Mouse (Mus musculus): ENCODE measurements at regions not wholly inside any gene's neighbourhood (a gene's known extent, or its start where the extent isn't known, plus 50 kb on each side); places are given as distances from the start of the nearest gene placed in this dataset.
A peak's percentile ranks its signal among the peaks of the same experiment; 100 is the strongest.
"Not testable (repeated sequence)": the region's sequence is repeated elsewhere in the genome, so short reads cannot be mapped to it uniquely, and the experiment has no call there.

- DNase-seq (ENCODE audit: low spot score in 2 of 2): no peak
Observed at GRCm38 (mm10) chr2:78427659-78428336, 440.1 kb upstream of the Ube2e3 start.

GRCm38 (mm10) chr2:78418561-78419338 lies 449.2 kb upstream of the Ube2e3 start:
- no peak for DNase-seq (ENCODE audit: low spot score in 2 of 2)

DNA sequence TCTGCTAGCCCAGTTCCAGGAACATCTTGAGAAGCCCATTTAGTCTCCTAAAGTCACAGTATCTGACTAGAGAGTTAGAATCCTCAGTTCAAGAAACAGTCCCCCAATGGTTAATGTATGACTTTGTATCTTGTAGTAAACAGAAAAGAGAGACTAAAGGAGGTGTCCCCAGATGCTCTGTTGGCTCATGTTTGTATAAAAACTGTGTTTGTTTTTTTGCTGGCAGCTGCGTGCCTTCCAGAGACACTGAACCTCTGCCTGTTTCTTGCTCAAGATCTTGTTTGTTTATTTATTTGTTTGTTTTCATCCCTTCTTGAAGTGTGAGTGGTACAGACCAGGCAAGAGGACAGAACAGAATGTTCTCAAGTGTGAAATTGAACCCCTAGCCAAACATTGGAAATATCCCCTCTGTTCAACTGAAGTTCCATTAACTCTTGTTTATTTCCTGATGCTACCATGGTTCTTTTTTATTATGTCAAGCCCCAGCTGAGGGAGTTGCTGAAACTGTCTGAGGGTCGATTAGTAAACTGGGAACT lies 451.3 kb upstream of the Ube2e3 start:
- DNase-seq (ENCODE audit: low spot score in 2 of 2): no peak

GRCm38 (mm10) chr2:78412985-78413384 lies 454.9 kb upstream of the Ube2e3 start:
- no peak for DNase-seq (ENCODE audit: low spot score in 2 of 2)

- no peak for DNase-seq (ENCODE audit: low spot score in 2 of 2)
Observed at GRCm38 (mm10) chr2:78403890-78404289, 457.7 kb upstream of the Cwc22 start.

- no peak for DNase-seq (ENCODE audit: low spot score in 2 of 2)
Observed at GRCm38 (mm10) chr2:78399236-78399635, 453.1 kb upstream of the Cwc22 start.

- no peak for DNase-seq (ENCODE audit: low spot score in 2 of 2)
Observed at GRCm38 (mm10) chr2:78396924-78397323, 450.7 kb upstream of the Cwc22 start.

GRCm38 (mm10) chr2:78393090-78393489 lies 446.9 kb upstream of the Cwc22 start:
- DNase-seq (ENCODE audit: low spot score in 2 of 2): no peak

DNA sequence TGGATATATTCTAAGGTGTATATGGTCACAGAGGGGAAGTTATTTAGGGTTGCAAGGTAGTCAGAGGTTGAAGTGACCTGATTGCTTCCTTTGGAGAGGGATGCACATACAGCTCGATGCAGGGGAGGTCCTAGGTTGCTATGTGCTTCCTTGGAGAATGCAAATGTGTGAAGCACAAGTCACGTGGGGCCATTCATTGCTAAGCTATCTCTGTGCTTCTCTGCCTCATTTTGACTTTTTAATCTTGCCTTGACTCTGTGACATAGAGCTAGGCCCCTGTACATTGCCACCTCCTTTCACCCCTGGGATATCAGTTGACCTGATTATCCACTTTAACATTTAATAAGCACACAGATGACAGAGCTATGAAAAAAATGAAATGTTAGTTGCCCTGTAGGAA lies 446.2 kb upstream of the Cwc22 start:
- no peak for DNase-seq (ENCODE audit: low spot score in 2 of 2)

GRCm38 (mm10) chr2:78388001-78388400 lies 441.8 kb upstream of the Cwc22 start:
- peak; percentile 52 to 72 for DNase-seq (ENCODE audit: low spot score in 2 of 2)

DNA sequence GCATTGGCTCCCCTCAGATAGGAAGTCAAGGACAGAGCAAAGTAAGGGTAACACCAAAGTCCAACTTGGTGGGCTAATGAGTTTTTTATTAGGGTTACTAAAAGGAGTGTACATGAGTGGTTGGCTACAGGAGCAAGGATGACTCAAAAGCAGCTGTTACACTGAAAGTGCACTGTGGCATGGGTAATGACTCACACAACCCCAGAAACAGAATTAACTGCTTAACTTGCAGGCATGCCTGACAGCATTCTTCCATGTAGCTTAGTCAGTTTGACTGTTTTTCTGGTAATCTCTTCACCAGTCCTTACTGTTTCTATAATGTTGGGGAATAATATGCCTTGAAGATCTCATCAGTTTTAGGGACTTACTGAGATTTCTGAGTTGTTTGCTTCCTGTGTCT lies 435.1 kb upstream of the Cwc22 start:
- DNase-seq (ENCODE audit: low spot score in 2 of 2): no peak

DNA sequence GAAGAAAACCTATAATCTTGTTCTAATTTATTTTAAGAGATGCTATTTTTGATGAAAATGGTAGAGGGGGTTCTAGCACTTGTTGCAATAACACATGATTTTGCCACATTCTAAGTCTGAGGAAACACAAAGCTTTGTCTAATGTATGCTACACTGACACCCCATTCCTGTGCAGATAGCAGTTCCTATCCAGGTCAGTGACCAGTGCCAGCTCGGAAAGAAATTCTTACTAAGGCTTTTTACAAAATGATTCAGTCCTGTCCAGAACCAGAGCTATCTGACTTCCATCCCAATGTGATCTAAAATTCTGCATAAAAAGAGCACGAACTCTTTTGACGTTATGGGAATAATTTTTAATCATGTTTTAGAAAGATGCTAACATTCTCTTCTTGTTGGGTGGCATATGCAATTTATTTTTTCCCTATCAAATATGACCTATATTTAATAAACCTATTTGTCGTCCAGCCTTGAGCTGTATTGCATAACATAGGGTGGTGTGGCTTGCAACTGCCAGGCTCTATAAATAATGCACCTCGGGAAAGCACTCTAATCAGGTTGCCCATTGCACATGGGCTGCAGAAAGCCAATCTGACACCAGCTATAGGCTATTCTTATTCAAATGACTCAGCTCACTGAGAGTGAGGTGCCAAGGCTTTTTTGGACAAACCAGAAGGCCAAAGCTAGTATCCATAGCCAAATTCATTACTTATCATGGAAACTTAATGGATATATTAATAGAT lies 385.7 kb upstream of the Cwc22 start:
- no peak for DNase-seq (ENCODE audit: low spot score in 2 of 2)

- no peak for DNase-seq (ENCODE audit: low spot score in 2 of 2)
Observed at GRCm38 (mm10) chr2:78326091-78326490, 379.9 kb upstream of the Cwc22 start.

- no peak for DNase-seq (ENCODE audit: low spot score in 2 of 2)
Observed at GRCm38 (mm10) chr2:78322216-78322965, 376.2 kb upstream of the Cwc22 start.

DNA sequence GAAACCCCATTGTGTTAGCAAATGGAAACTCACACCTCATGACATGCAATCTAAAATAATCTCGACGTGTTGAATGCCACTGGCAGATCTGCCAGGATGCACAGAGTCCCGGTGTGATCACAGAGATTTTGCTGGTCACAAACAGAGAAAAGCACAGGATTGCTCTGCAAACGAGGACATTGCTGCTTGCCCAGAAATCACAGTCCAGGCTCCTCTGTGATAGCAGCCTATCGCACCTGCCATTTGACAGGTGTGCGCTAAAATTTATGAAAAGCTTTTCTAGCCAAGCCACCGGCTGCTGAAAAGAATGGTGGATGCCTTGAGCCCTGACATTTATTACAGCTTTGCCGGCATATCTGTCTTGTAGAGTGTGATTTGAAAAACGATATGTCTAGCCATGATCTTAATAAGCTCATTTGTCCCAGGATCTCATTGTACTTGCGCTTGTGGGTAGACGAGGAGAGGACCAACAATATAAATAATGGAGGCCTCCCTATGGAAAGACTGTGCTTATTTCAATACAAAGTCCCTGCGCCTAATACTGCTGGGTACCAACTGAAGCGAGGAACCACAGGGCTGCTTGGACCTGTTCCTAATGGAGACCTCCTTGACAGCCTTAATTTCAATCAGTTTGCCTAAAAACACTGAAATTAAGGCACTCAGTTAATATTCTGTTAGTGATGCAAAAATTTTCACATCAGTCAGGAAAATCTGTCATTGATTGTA lies 365.8 kb upstream of the Cwc22 start:
- DNase-seq (ENCODE audit: low spot score in 2 of 2): no peak

DNA sequence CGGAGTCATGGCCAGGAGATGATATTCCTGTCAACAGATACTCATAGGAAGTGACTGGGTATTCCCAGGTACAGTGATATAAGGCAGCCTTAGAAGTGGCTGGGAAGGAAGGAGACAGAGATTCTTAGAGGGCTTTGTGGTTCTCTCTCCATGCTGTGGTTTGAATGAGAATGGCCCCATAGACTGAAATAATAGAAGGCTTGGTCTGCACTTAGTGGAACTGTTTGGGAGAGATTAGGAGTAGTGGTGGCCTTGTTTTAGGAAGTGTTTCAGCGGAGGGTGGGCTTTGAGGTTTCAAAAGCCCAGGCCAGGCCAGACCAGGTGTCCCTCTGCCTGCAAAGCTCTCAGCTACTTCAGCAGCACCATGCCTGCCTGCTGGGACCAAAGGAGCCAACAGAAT lies 363.2 kb upstream of the Cwc22 start:
- DNase-seq (ENCODE audit: low spot score in 2 of 2): no peak

DNA sequence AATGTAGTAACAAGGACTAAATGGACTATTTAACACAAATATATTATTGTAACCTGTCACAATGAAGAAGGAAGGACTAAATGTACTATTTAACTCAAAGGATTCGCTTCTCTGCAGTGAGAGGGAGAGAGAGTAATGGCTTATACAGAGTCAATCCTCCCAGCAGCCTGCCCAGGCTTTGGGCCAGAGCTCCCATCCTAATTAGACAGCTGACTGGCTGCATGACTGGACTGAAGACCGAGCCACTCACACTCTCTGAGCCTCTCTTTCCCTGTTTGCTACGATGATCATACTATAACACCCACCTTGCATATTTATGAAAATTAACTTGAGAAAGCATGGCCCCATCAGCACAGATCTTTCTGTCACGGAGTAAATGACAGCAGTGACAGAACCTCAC lies 360.7 kb upstream of the Cwc22 start:
- DNase-seq (ENCODE audit: low spot score in 2 of 2): no peak

DNA sequence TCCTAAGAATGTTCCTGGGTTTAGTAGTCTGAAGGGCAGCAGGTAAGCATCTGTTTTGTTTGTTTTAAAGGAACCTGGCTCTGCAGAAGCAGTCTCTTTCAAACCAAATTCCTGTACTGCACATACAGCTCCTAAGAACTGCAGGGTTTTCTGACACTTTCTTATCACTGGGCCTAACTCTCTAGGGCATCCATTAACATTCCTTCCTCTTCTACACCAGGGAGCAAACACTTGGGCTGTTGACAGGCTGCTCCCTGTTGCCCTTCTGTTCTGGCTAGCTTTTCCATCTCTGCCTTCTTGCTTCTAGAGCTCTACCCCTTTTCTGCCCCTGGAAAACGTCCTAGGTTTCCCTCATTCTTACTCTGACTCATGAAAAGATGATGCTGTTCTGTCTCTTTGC lies 345.5 kb upstream of the Cwc22 start:
- no peak for DNase-seq (ENCODE audit: low spot score in 2 of 2)

DNA sequence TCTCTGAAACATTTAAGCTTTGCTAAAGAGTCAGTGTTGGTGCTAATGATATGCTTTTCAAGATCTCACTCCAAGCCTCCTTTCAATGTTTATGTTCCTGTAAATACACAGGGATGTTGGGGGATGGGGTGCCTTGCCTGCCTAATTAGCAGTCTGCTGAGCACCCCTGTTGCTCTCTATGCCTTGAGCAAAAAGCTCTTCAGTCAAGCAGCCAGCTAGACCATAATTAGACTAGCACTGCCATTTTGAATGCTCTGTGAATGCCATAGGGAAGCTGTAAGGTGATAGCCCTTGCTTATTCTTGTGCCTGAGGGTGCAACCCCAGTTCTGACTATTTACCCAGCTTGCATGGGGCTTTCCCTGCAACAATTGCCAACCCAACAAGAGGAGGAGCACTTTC lies 338.6 kb upstream of the Cwc22 start:
- DNase-seq (ENCODE audit: low spot score in 2 of 2): no peak

GRCm38 (mm10) chr2:78283605-78284004 lies 337.4 kb upstream of the Cwc22 start:
- no peak for DNase-seq (ENCODE audit: low spot score in 2 of 2)

DNA sequence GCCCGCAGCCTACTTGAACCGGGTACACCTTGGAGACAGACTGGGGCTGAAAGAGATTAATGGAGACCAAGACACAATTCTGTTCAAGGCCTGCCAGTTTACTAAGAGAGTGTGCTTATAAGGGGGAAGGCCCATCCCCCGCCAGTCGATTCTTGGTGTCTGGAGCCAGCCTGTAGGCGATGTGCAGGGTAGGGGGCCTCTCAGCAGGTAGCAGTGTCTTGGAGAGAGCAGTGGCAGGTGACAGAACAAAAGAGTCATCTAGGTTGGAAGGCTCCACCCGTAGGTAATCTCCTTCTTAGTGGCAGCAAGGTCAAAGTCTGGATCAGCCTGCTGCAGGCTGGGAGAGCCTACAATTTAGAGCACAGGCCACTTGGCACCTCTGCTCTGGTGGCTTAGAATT lies 335.7 kb upstream of the Cwc22 start:
- not testable (repeated sequence) for DNase-seq (ENCODE audit: low spot score in 2 of 2)

All from layer of hippocampus, adult 18-20 months (tissue).